Mouse (Mus musculus): ENCODE results near the gene Ube2e1. TPM values are rescaled to one million over a fixed set of nuclear protein-coding genes. Genes with fewer than 3 reads are reported as not detected.
"Not testable (repeated sequence)": the region's sequence is repeated elsewhere in the genome, so short reads cannot be mapped to it uniquely, and the experiment has no call there.

The Ube2e1 gene
- total RNA-seq, 2 experiments from 2014 or later: 71.8 to 75.0 TPM

GRCm38 (mm10) chr14:18326968-18327672 is 4.5 kb downstream of the Ube2e1 start:
- DNase-seq: peak; percentile 46 to 63

GRCm38 (mm10) chr14:18317457-18318411 is 13.9 kb downstream of the Ube2e1 start:
- DNase-seq: no peak

GRCm38 (mm10) chr14:18304165-18304564 is 27.5 kb downstream of the Ube2e1 start:
- DNase-seq: no peak

- no peak for DNase-seq
These were observed 28.4 kb downstream of the Ube2e1 start for GRCm38 (mm10) chr14:18303262-18303661.

- no peak for DNase-seq
These were observed 28.9 kb downstream of the Ube2e1 start for GRCm38 (mm10) chr14:18302750-18303149.

GRCm38 (mm10) chr14:18301591-18301990 is 30.1 kb downstream of the Ube2e1 start:
- no peak for DNase-seq

- no peak for DNase-seq
These were observed 31.0 kb downstream of the Ube2e1 start for GRCm38 (mm10) chr14:18300676-18301075.

- DNase-seq: no peak
These were observed 32.8 kb downstream of the Ube2e1 start for GRCm38 (mm10) chr14:18298874-18299273.

- DNase-seq: no peak
These were observed 34.2 kb downstream of the Ube2e1 start for GRCm38 (mm10) chr14:18297441-18297840.

- DNase-seq: no peak
These were observed 39.1 kb downstream of the Ube2e1 start for GRCm38 (mm10) chr14:18292578-18292977.

GRCm38 (mm10) chr14:18292111-18292510 is 39.5 kb downstream of the Ube2e1 start:
- DNase-seq: no peak

GRCm38 (mm10) chr14:18287391-18287790 is 44.3 kb downstream of the Ube2e1 start:
- no peak for DNase-seq

GRCm38 (mm10) chr14:18286441-18286840 is 45.2 kb downstream of the Ube2e1 start:
- no peak for DNase-seq

GRCm38 (mm10) chr14:18285476-18285875 is 46.2 kb downstream of the Ube2e1 start:
- no peak for DNase-seq

- DNase-seq: no peak
These were observed 47.1 kb downstream of the Ube2e1 start for GRCm38 (mm10) chr14:18284581-18284980.

- DNase-seq: no peak
These were observed 51.3 kb downstream of the Ube2e1 start for GRCm38 (mm10) chr14:18280375-18280774.

- peak in 1 of 2 experiments; percentile 35 for DNase-seq
These were observed 57.1 kb downstream of the Ube2e1 start for GRCm38 (mm10) chr14:18274526-18274925.

GRCm38 (mm10) chr14:18271666-18272065 is 60.0 kb downstream of the Ube2e1 start:
- no peak for DNase-seq

GRCm38 (mm10) chr14:18270529-18271441 is 60.9 kb downstream of the Ube2e1 start, which contains the start of the genes Nkiras1 and Rpl15:
Gene Nkiras1 (plus strand): TSS chr14:18271136.
Gene Rpl15 (minus strand): TSS chr14:18271391.
- peak; percentile 99 for DNase-seq

GRCm38 (mm10) chr14:18269947-18270528 is 61.6 kb downstream of the Ube2e1 start:
- DNase-seq: not testable (repeated sequence)

GRCm38 (mm10) chr14:18263427-18263826 is 68.2 kb downstream of the Ube2e1 start:
- DNase-seq: peak; percentile 30 to 61
